Mouse (Mus musculus) frontal cortex, postnatal 14 days (tissue): Measurements from ENCODE around the gene Tmem201.

ENCODE experiments used
- DNase-seq, 2 experiments: peaks; one replicate each; pipeline ENCODE4 v3.0.0; 2022; ENCODE audit warnings: low spot score in 2 of 2

The Tmem201 gene

GRCm38 (mm10) chr4:149721163-149721562, 16.7 kb downstream of the Tmem201 start:
- no peak for DNase-seq

GRCm38 (mm10) chr4:149719686-149720085, 18.2 kb downstream of the Tmem201 start:
- DNase-seq, result no peak

GRCm38 (mm10) chr4:149714542-149714941, 23.3 kb downstream of the Tmem201 start:
- no peak for DNase-seq

- DNase-seq, result no peak
Observed at GRCm38 (mm10) chr4:149711955-149712354, 25.9 kb downstream of the Tmem201 start.

DNA sequence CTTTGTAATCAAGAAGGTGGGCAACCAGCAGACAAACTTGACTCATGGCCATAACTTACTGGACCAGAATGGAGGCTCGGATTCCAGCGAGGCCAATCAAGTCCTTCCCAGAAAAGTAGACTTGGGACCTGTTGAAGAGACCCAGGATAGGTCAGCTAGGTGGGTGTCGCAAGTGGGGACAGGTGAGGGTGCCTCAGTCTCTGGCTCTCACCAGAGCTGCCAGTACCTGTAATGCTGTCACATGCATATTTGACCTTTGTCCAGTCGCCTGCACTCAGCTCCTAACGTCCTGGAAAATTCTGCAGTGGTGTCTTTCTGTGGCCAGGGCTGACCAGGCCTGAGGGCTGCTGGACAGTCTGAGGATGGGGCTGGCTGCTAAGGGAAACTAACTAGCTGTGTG, 26.4 kb downstream of the Tmem201 start:
- DNase-seq, result no peak

GRCm38 (mm10) chr4:149710510-149710909, 27.3 kb downstream of the Tmem201 start:
- no peak for DNase-seq

DNA sequence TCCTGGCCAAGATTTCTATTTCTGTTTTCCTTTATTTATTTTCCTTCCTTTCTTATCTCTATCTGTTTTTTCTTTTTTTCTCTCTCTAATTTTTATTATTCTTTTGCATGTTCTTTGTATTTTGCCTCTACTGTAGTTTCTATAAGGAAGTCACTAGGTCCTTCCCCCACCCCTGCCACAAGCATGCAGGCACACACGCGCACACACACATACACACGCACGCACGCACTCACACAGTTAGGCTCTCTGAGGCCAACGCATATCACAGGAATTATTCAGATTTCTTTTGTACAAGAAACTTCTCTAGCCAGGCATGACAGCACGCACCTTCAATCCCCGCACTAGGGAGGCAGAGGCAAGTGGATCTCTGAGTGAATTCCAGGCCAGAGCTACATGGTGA, 31.9 kb downstream of the Tmem201 start:
- DNase-seq, result no peak

- DNase-seq, result no peak
Observed at GRCm38 (mm10) chr4:149705298-149705697, 32.5 kb downstream of the Tmem201 start.

- no peak for DNase-seq
Observed at GRCm38 (mm10) chr4:149702210-149702979, 35.4 kb downstream of the Tmem201 start, which contains the start of gene Pik3cd. Gene Pik3cd (minus strand): TSS chr4:149702571.

- no peak for DNase-seq
Observed at GRCm38 (mm10) chr4:149701426-149702209, 36.2 kb downstream of the Tmem201 start.

GRCm38 (mm10) chr4:149699953-149700352, 37.9 kb downstream of the Tmem201 start:
- DNase-seq, result no peak

- DNase-seq, result no peak
Observed at GRCm38 (mm10) chr4:149698197-149698821, 39.5 kb downstream of the Tmem201 start.

GRCm38 (mm10) chr4:149697506-149698196, 40.2 kb downstream of the Tmem201 start:
- no peak for DNase-seq

- no peak for DNase-seq
Observed at GRCm38 (mm10) chr4:149696189-149696971, 41.5 kb downstream of the Tmem201 start.

GRCm38 (mm10) chr4:149691368-149691767, 46.5 kb downstream of the Tmem201 start:
- DNase-seq, result no peak

DNA sequence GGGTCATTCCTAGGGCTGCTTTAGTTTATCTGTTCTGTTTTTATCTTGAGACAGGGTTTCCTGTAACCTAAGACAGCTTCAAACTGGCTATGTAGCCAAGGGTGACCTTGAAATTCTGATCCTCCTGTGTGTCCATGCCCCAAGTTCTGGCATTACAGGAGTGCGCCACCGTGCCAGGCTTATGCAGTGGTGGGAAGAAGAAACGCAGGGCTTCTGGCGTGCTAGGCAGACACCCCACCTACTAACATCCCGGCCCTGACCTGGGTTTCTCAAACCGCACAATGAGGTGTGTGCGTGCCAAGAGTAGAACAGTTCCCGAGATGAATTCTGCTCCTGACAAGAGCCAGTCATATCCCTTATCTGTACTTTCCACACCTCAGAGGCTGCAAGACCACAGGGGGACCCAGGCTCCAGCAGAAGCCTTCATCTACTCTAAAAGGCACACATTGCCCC, 47.0 kb downstream of the Tmem201 start:
- no peak for DNase-seq

DNA sequence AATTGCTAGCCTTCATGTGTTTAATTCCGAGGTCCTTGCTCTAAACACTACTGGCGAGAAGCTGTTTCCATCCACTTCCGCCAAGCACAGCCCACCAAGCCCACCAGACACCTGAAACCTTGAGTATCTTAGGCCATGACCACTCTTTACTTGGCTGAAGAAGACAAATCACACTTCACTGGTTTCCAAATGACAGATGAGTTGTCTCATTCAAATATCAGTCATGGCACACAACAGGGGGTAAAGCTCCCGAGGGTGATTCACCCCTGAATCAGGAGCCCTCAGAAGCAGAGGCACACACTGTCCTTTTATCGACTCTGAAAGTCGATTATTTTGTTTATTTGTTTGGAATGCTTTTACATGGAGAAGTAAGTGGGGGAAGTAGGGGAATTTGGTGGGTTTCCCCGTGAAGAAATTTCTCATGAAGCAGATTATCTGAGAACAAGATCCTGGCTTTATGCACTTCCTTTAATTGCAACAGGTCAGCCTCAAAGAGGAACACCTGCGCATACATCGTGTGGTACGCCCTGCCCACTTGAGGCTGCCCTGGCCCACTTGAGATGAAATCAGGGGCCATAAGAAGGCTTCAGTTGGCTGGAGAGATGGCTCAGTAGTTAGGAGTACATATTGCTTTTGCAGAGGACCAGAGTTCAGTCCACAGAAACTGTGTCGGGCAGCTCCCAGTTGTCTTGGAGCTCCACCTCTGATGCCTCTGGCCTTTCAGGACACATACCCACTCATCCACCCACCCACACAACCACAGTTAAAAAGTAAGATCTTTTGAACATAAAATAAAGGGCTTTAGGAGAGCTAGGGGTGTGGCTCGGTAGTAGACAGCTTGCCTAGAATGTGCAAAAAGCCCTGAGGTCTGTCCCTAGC, 47.8 kb downstream of the Tmem201 start:
- DNase-seq, result no peak

DNA sequence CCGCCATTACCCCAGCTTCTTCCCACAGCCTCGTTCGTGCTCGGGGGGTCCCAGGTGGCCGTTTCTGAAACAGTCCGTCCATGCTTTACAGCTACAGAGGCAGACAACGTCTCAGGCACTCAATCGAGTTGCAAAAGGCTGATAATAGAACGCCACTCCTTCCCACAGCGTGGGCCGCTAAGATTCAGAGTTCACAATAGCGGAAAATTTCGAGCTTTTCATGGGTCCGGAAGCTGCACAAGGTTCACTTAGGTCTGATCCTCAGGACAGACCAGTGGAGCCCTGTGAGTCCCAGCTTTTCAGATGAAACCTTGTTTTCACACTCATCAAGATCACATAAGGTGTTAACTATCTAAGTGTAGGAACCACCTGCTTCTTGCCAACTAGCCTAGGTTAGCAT, 49.0 kb downstream of the Tmem201 start:
- no peak for DNase-seq

GRCm38 (mm10) chr4:149684841-149685623, 52.8 kb downstream of the Tmem201 start:
- DNase-seq, result no peak
